Mouse (Mus musculus) thymus, adult 2 months (tissue): ENCODE results near the gene Cntnap5b.

Source experiments
- CTCF ChIP-seq: fragments of 200-500 bp; IDR thresholded peaks from 2 replicates; pipeline ENCODE4 v1.5.1; 2012; ENCODE audit warnings: mild to moderate bottlenecking, control low read depth, low read length, moderate library complexity, borderline replicate concordance; ENCODE audit not compliant: control insufficient read depth, poor library complexity, insufficient read depth; ENCODE audit errors: extremely low read depth
- POLR2A ChIP-seq: fragments of 200-500 bp; IDR thresholded peaks from 2 replicates; pipeline ENCODE4 v1.6.1; 2012; ENCODE audit warnings: mild to moderate bottlenecking, low read length, control low read depth, moderate library complexity; ENCODE audit not compliant: control insufficient read depth, poor library complexity, insufficient read depth; ENCODE audit errors: extremely low read depth

- TF ChIP-seq CTCF (no peak), POLR2A (no peak)
These were observed 233.6 kb downstream of the Cntnap5b start for GRCm38 (mm10) chr1:100006021-100006745.
